Mouse (Mus musculus) liver, postnatal 0 days (tissue): ENCODE data around the gene Thrap3.

Experiments used
- CTCF ChIP-seq: sonication (generic); IDR thresholded peaks from 2 replicates; pipeline ENCODE4 v1.5.1; 2016; ENCODE audit warnings: antibody characterized with exemption, low read depth
- EP300 ChIP-seq: IDR thresholded peaks from 2 replicates; pipeline ENCODE4 v1.6.1; 2016; ENCODE audit warnings: antibody characterized with exemption, low read depth, mild to moderate bottlenecking

- TF ChIP-seq CTCF (no peak), EP300 (no peak)
These were observed 50.7 kb downstream of the Thrap3 start for GRCm38 (mm10) chr4:126151701-126152440.
